Mouse (Mus musculus): ENCODE measurements around the gene Pigk.
A peak's percentile ranks its signal among the peaks of the same experiment; 100 is the strongest.
"Not testable (repeated sequence)": the region's sequence is repeated elsewhere in the genome, so short reads cannot be mapped to it uniquely, and the experiment has no call there.

The Pigk gene

GRCm38 (mm10) chr3:152713991-152714902 lies at the start of gene Pigk:
Pigk (plus strand) TSS chr3:152714100.
- DNase-seq: peak; percentile 90 to 93

GRCm38 (mm10) chr3:152666991-152667355 lies 46.9 kb upstream of the Pigk start:
- peak in 1 of 2 experiments; percentile 34 for DNase-seq

GRCm38 (mm10) chr3:152667356-152668211 lies 46.3 kb upstream of the Pigk start:
- peak; percentile 7 to 35 for DNase-seq

GRCm38 (mm10) chr3:152668239-152668638 lies 45.7 kb upstream of the Pigk start, which contains the start of gene Ak5:
Ak5 (minus strand) TSS chr3:152668360.
- DNase-seq: no peak

- DNase-seq: no peak
Measured at GRCm38 (mm10) chr3:152668793-152669192, 45.1 kb upstream of the Pigk start.

- DNase-seq: no peak
Measured at GRCm38 (mm10) chr3:152669783-152670182, 44.1 kb upstream of the Pigk start.

- no peak for DNase-seq
Measured at GRCm38 (mm10) chr3:152674663-152675062, 39.2 kb upstream of the Pigk start.

GRCm38 (mm10) chr3:152688532-152688931 lies 25.4 kb upstream of the Pigk start:
- peak; percentile 20 to 48 for DNase-seq

- DNase-seq: peak; percentile 36 to 67
Measured at GRCm38 (mm10) chr3:152689105-152689504, 24.8 kb upstream of the Pigk start.

GRCm38 (mm10) chr3:152694950-152695349 lies 18.9 kb upstream of the Pigk start:
- DNase-seq: no peak

GRCm38 (mm10) chr3:152698017-152698416 lies 15.9 kb upstream of the Pigk start:
- no peak for DNase-seq

GRCm38 (mm10) chr3:152699261-152699660 lies 14.6 kb upstream of the Pigk start:
- DNase-seq: no peak

GRCm38 (mm10) chr3:152701536-152701935 lies 12.4 kb upstream of the Pigk start:
- DNase-seq: not testable (repeated sequence)

GRCm38 (mm10) chr3:152702274-152702843 lies 11.5 kb upstream of the Pigk start:
- no peak for DNase-seq

GRCm38 (mm10) chr3:152705826-152706225 lies 8.1 kb upstream of the Pigk start:
- DNase-seq: no peak

- DNase-seq: no peak
Measured at GRCm38 (mm10) chr3:152706901-152707300, 7.0 kb upstream of the Pigk start.

GRCm38 (mm10) chr3:152707321-152707823 lies 6.5 kb upstream of the Pigk start:
- no peak for DNase-seq

GRCm38 (mm10) chr3:152709936-152710335 lies 4.0 kb upstream of the Pigk start:
- DNase-seq: peak in 1 of 2 experiments; percentile 19

GRCm38 (mm10) chr3:152712957-152713356 lies 943 bp upstream of the Pigk start:
- no peak for DNase-seq

- DNase-seq: no peak
Measured at GRCm38 (mm10) chr3:152721301-152721700, 7.4 kb downstream of the Pigk start.

- DNase-seq: peak; percentile 35 to 62
Measured at GRCm38 (mm10) chr3:152722836-152723235, 8.9 kb downstream of the Pigk start.

- DNase-seq: no peak
Measured at GRCm38 (mm10) chr3:152724446-152724845, 10.5 kb downstream of the Pigk start.

GRCm38 (mm10) chr3:152728238-152728637 lies 14.3 kb downstream of the Pigk start:
- DNase-seq: no peak
